Mouse (Mus musculus): ENCODE data around the gene Trp63. TPM values are rescaled to one million over a fixed set of nuclear protein-coding genes. Genes with fewer than 3 reads are reported as not detected.

The Trp63 gene
- total RNA-seq, 2 experiments from 2014 or later: 0.16 to 0.30 TPM

- no peak for DNase-seq
Measured at GRCm38 (mm10) chr16:25875681-25876080, 192.1 kb downstream of the Trp63 start.

GRCm38 (mm10) chr16:25877416-25877965, 193.9 kb downstream of the Trp63 start:
- DNase-seq: no peak

GRCm38 (mm10) chr16:25878116-25878515, 194.6 kb downstream of the Trp63 start:
- DNase-seq: no peak

GRCm38 (mm10) chr16:25899071-25899470, 215.5 kb downstream of the Trp63 start:
- no peak for DNase-seq

- DNase-seq: no peak
Measured at GRCm38 (mm10) chr16:25899657-25900056, 216.1 kb downstream of the Trp63 start.

- no peak for DNase-seq
Measured at GRCm38 (mm10) chr16:25900389-25900908, 216.9 kb downstream of the Trp63 start.

- no peak for DNase-seq
Measured at GRCm38 (mm10) chr16:25912185-25912584, 228.6 kb downstream of the Trp63 start.

GRCm38 (mm10) chr16:25934181-25934580, 250.6 kb downstream of the Trp63 start:
- no peak for DNase-seq
